Mouse (Mus musculus) macrophage (primary cell): ENCODE measurements around the gene Tekt2. TPM values are rescaled to one million over a fixed set of nuclear protein-coding genes. Genes with fewer than 3 reads are reported as not detected.

Experiments
- H3K27ac ChIP-seq: fragments of 350-480 bp; formaldehyde crosslinking; 2 replicates; pipeline ENCODE4 v1.9.0; 2021
- H3K36me3 ChIP-seq: fragments of 350-480 bp; formaldehyde crosslinking; 2 replicates; pipeline ENCODE4 v1.9.0; 2021; ENCODE audit errors: inconsistent target
- H3K4me3 ChIP-seq: fragments of 350-480 bp; formaldehyde crosslinking; 2 replicates; pipeline ENCODE4 v1.9.0; 2021; ENCODE audit errors: inconsistent target
- H3K79me2 ChIP-seq: fragments of 350-480 bp; formaldehyde crosslinking; 2 replicates; pipeline ENCODE4 v1.9.0; 2021; ENCODE audit errors: inconsistent target
- WGBS: methylation state at CpG from one replicate; pipeline ENCODE4 v1.1.7; 2026; ENCODE audit warnings: inconsistent platforms; ENCODE audit not compliant: missing documents; 5-methylcytosine and 5-hydroxymethylcytosine counted together
- polyA plus RNA-seq: library from polyadenylated mRNA; stranded (reverse); fragments of 250-400 nt; gene quantifications from 3 replicates; pipeline ENCODE4 v1.2.4, GENCODE M21; 2018; ENCODE audit warnings: inconsistent platforms
- total RNA-seq, 78 experiments: library from RNA; depleted of rRNA; stranded (reverse); fragments of 250-400 nt; gene quantifications; 1 replicate in 9 of 78; 2 replicates in 24 of 78; 3 replicates in 43 of 78; 4 replicates in 2 of 78; pipeline ENCODE4 v1.2.4; 2018; ENCODE audit warnings: inconsistent platforms in 56 of 78

The Tekt2 gene
- total RNA-seq (2018; cell fraction: chromatin; rRNA removed): 10 to 100 TPM in 4 of 26 experiments, 1 to 10 TPM in 22; 1.6 to 11.6 (median 6.0) TPM
- under 1 TPM in 12 of 26 experiments, not detected in 14; 0.07 to 0.80 (median 0.18) TPM for total RNA-seq (2018; cell fraction: cytosol; rRNA removed)
- total RNA-seq (2018; cell fraction: nucleus; rRNA removed): 1 to 10 TPM in 25 of 26 experiments, under 1 TPM in 1; 0.54 to 5.7 (median 2.3) TPM
- polyA plus RNA-seq: 0.22 to 0.36 TPM (median 0.25 TPM) in 3 replicates

GRCm38 (mm10) chr4:126325281-126325861, at the start of gene Tekt2:
TSS of gene Tekt2 (minus strand) at chr4:126325688.
- Histone ChIP-seq H3K36me3 (no peaks in the 10 kb centered on the region), H3K79me2 (peaks cover 4% of the 10 kb centered on the region; the same call in 1 of the 2 replicates), H3K27ac (no peak within 1 kb of the TSS), H3K4me3 (no peak within 1 kb of the TSS)
- 51% methylated on average over 23 of the region's 23 CpGs for WGBS

DNA sequence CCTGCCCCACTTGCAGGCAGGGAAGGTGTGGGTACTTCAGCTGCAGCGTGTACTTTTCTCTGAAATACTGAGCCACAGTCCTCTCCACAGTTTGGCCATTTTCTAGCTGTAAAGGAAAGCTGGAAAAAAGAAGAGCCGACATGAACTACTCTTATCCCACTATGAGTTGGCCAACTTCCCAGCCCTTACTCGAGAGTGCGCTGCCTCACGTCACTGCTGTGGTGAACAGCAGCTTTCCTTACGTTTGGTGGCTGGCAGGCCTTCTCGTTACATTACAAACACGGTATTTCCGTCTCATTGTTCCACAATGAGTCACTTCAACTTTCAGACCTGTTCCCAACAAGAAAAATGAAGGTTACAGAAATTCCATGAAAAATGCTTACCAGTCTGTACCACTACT, 46.0 kb upstream of the Tekt2 start:
- 93% methylated on average over 9 of the region's 9 CpGs for WGBS
- no peaks in the 10 kb centered on the region for H3K79me2 ChIP-seq
- peaks cover 36% of the 10 kb centered on the region for H3K36me3 ChIP-seq
- H3K4me3 ChIP-seq: no peak overlapping the region
- H3K27ac ChIP-seq: no peak overlapping the region

- Histone ChIP-seq H3K4me3 (no peak overlapping the region), H3K79me2 (no peaks in the 10 kb centered on the region), H3K36me3 (peaks cover 64% of the 10 kb centered on the region; the same call in 1 of the 2 replicates), H3K27ac (no peak overlapping the region)
- WGBS: 100% methylated on average over 1 of the region's 1 CpGs
Observed at GRCm38 (mm10) chr4:126360069-126360468, 34.6 kb upstream of the Tekt2 start.

DNA sequence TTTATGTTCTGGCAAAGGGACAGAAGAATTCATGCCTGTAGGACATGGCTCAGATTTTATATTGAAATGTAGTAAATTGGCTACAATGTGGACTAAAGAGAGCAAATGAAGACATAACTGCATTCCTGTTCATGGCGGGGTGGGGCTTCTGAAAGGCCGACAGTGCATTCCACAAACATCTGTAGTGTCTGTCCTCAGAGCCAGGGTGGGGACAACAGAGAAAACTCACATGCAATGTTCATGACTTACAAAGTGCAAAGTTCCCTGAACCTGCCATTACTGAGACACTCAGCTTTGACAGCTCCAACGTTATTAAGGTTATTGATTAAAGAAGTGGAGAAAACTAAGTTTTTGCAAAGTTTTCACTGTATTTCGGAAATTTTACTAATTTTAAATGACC, 18.0 kb upstream of the Tekt2 start:
- H3K36me3 ChIP-seq: peaks cover 56% of the 10 kb centered on the region

DNA sequence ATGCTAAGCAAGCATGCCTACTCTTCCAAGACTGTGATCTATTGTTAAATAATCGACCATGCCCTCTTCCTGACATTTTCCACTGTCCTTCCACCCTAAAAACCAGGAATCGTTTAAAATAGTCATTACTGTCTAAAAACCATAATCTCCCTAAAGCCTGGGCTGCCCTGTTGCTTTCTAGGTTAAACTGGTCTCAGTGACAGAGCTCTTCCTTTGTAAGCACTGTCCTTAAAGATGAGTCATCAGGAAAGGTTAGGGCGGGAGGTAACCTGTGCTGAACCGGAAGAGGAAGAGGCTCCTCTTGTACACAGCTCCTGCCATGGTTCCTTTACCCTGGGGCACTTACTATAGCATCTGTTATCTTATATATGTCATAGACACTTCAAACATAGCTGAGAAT, 14.0 kb upstream of the Tekt2 start:
- 54% methylated on average over 4 of the region's 4 CpGs for WGBS
- no peaks in the 10 kb centered on the region for H3K79me2 ChIP-seq
- H3K4me3 ChIP-seq: no peak overlapping the region
- H3K27ac ChIP-seq: no peak overlapping the region
- peaks cover 39% of the 10 kb centered on the region for H3K36me3 ChIP-seq

More for the DNA sequence above, 18.0 kb upstream of the Tekt2 start:
- Histone ChIP-seq H3K79me2 (no peaks in the 10 kb centered on the region), H3K4me3 (no peak overlapping the region), H3K27ac (no peak overlapping the region)
- WGBS: 98% methylated on average over 4 of the region's 4 CpGs

GRCm38 (mm10) chr4:126332358-126332757, 6.9 kb upstream of the Tekt2 start:
- H3K27ac ChIP-seq: no peak overlapping the region
- H3K4me3 ChIP-seq: no peak overlapping the region
- H3K36me3 ChIP-seq: peaks cover 24% of the 10 kb centered on the region; the same call in 1 of the 2 replicates
- 82% methylated on average over 3 of the region's 3 CpGs for WGBS
- H3K79me2 ChIP-seq: no peaks in the 10 kb centered on the region

DNA sequence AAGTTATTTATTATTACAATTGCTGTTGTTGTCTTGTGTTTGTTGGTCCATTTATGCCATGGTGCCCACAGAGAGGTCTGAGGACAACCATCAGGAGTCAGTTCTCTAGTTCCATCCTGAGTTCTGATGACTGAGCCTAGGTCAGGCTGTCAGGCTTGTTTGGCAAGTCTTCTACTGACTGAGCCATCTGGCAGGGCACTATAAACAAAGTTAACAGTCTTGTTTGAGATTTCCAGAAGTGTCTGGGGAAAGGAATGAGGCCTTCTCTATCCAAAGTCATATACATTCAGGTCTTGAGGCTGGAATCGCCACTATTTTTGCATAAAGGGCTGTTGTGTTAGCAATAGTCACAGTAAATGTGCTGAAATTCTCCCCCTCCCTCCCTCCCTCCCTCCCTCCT, 6.3 kb upstream of the Tekt2 start:
- no peaks in the 10 kb centered on the region for H3K79me2 ChIP-seq
- 89% methylated on average over 1 of the region's 1 CpGs for whole genome bisulfite sequencing
- no peak overlapping the region for H3K4me3 ChIP-seq
- no peak overlapping the region for H3K27ac ChIP-seq
- peaks cover 18% of the 10 kb centered on the region; the same call in 1 of the 2 replicates for H3K36me3 ChIP-seq

DNA sequence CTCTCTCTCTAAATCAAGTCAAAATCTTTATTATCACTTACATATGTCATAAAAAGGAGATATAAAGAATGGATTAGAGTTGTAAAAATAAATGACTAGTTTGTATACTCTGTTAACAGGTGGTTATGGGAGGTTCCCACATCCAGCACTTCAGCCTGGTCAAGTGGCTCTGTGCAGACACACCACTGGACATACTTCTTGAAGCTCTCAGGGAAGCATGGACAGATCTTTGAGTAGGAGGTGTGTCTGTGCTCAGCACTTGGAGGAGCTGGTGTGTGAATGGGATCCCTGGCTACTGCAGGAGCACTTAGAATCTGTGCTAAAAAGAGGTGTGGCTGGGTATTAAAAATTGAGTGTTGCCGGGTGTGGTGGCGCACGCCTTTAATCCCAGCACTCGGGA, 4.8 kb upstream of the Tekt2 start:
- H3K36me3 ChIP-seq: 0 out of 2 replicates have a peak, but pooled peaks cover 16% of the 10 kb centered on the region
- no peak overlapping the region for H3K27ac ChIP-seq
- WGBS: 97% methylated on average over 4 of the region's 4 CpGs
- H3K4me3 ChIP-seq: no peak overlapping the region
- no peaks in the 10 kb centered on the region for H3K79me2 ChIP-seq

GRCm38 (mm10) chr4:126326036-126326435, 548 bp upstream of the Tekt2 start:
- H3K36me3 ChIP-seq: no peaks in the 10 kb centered on the region
- H3K79me2 ChIP-seq: no peaks in the 10 kb centered on the region
- no peak overlapping the region for H3K27ac ChIP-seq
- 55% methylated on average over 6 of the region's 6 CpGs for WGBS
- no peak overlapping the region for H3K4me3 ChIP-seq

DNA sequence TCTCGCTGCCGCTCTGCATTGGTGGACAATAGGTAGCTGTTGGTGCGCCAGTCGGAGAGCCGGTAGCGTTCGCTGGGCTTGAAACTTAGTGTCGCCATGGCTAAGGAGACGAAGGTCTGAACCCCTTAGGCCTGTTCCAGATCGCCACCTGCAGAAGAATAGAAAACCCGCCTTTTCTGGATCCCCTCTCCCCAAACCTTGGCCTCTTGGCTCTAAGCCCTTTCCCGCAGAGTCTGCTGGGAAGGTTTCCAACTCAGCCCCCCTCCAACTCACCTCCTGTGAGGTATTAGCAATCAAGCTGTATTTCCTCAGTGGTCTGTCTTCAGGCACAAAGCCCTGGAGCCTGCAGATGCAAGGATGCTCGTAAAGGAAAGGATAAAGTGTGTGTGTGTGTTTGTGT, 627 bp downstream of the Tekt2 start:
- H3K36me3 ChIP-seq: no peaks in the 10 kb centered on the region
- WGBS: 82% methylated on average over 12 of the region's 13 CpGs
- H3K79me2 ChIP-seq: peaks cover 9% of the 10 kb centered on the region; the same call in 1 of the 2 replicates
- H3K4me3 ChIP-seq: no peak overlapping the region
- H3K27ac ChIP-seq: no peak overlapping the region

- peaks cover 8% of the 10 kb centered on the region for H3K36me3 ChIP-seq
- 93% methylated on average over 12 of the region's 13 CpGs for WGBS
- H3K79me2 ChIP-seq: peaks cover 12% of the 10 kb centered on the region; the same call in 1 of the 2 replicates
- H3K27ac ChIP-seq: no peak overlapping the region
- no peak overlapping the region for H3K4me3 ChIP-seq
Observed at GRCm38 (mm10) chr4:126322646-126323045, 2.8 kb downstream of the Tekt2 start.

DNA sequence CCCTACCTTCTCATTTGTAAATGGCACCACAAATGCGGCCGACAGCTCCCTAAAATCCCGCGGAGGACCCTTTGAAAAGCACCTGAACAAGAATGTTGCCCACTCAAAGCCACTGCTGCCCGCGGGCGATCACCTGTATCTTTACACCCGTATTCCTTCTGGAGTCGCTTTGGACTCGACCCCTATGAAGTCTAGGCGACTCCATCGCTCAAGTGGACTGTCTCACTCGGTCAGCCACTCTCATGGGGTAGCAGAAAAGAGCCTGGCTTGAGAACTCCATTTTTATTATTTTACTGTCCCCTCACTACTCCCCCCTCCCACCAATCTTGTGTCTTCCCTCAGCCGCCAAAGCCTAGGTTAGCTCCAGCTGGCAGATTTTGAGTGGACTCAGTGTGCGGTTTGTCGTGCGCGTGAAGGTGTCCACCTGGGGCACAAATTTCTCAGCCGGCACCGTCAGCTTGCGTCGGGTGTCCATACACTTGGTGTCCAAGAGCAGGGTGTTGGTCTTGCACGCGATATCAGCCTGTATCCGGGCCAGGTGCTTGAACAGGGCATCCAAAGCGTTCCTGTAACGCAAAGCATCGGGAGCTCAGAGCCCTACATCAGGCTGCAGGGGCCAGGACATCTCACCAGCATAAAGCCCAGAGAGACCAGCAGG, 3.5 kb downstream of the Tekt2 start:
- peaks cover 14% of the 10 kb centered on the region for H3K36me3 ChIP-seq
- peaks cover 12% of the 10 kb centered on the region; the same call in 1 of the 2 replicates for H3K79me2 ChIP-seq
- no peak overlapping the region for H3K27ac ChIP-seq
- WGBS: 60% methylated on average over 28 of the region's 28 CpGs
- H3K4me3 ChIP-seq: no peak overlapping the region

DNA sequence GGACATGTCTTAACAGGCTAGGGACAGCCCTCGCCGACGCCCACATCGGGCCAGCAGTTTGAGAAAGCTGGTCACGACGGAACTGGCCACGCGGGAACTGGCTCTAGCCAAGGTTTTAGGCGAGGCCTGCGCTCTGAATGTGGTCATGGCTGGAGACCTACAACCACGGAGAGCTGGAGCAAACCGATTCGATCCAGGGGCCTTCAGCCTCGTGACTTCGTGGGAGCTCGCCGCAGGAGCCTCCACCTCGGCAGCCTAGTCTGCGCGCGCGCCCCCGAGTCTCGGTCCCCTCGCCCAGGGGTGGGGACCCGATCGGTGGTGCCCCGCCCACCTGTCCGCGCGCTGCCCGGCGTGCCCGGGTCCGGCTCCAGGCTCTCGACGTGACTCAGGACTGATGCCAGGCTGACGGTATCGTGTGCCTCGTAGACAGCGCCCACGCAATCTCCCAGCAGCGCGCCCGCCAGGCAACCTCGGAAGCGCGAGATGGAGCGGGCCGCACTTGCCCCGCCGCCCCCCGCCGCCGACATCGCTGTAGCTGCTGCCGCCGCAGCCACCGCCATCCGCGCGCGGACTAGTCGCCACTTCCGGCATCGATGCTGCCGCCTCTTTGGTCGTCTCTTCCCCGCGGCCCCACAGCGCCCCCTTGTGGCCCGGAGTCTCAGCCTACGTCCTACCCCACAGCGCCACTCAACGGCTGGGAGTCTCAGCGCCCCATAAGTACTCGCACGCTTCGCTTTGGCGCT, 4.2 kb downstream of the Tekt2 start, which contains the start of gene Adprhl2:
Adprhl2 (minus strand) TSS at position 593 of the 743 bp plus-strand sequence.
- peak within 1 kb of the TSS; percentile 67 for H3K27ac ChIP-seq
- peaks cover 21% of the 10 kb centered on the region for H3K36me3 ChIP-seq
- peaks cover 12% of the 10 kb centered on the region; the same call in 1 of the 2 replicates for H3K79me2 ChIP-seq
- H3K4me3 ChIP-seq: peak within 1 kb of the TSS; percentile 65
- under 1% methylated on average over 75 of the region's 80 CpGs for WGBS

- H3K36me3 ChIP-seq: peaks cover 30% of the 10 kb centered on the region
- no peak overlapping the region for H3K27ac ChIP-seq
- H3K4me3 ChIP-seq: no peak overlapping the region
- WGBS: 93% methylated on average over 6 of the region's 6 CpGs
- peaks cover 12% of the 10 kb centered on the region; the same call in 1 of the 2 replicates for H3K79me2 ChIP-seq
Observed at GRCm38 (mm10) chr4:126319806-126320205, 5.7 kb downstream of the Tekt2 start.
